Mouse (Mus musculus): ENCODE measurements around the gene Vwa5b1. TPM values are rescaled to one million over a fixed set of nuclear protein-coding genes. Genes with fewer than 3 reads are reported as not detected.

The Vwa5b1 gene
- polyA plus RNA-seq, 1 experiment from 2014 or later: 0.15 TPM

DNA sequence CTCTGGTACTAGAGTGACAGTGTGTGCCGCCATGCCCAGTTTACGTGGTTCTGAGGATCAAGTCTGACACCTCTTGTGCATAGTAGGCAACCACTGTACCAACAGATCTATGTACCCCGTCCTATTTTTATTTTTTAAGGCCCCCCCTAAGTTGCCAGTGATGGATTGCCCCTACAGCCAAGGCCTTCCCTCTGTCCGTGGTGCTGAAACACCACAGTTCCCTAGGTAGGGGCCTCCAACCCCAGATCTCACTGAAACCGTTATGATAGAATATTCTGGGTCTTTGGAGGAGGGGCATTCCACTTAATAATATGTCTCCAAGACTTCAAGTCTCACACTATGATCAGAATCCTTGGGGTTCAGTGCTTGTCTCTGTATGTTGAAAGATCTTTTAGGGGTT, 85.1 kb downstream of the Vwa5b1 start:
- Histone ChIP-seq H3K27me3 (peaks cover 52% of the 10 kb centered on the region), H3K4me1 (replicated peaks) (peaks cover 6% of the 10 kb centered on the region; the same call in 1 of the 2 replicates), H3K4me3 (replicated peaks) (no peak overlapping the region), H3K9me3 (no peaks in the 10 kb centered on the region), H3K9ac (replicated peaks) (no peak overlapping the region), H3K27ac (no peak overlapping the region), H3K36me3 (no peaks in the 10 kb centered on the region), H3K4me2 (no peak overlapping the region)
- no peak for ATAC-seq (ENCODE audit: insufficient number of reproducible peaks, insufficient read depth, low FRiP score, low TSS enrichment, low read depth)
- WGBS: 51% methylated on average over 5 of the region's 5 CpGs

DNA sequence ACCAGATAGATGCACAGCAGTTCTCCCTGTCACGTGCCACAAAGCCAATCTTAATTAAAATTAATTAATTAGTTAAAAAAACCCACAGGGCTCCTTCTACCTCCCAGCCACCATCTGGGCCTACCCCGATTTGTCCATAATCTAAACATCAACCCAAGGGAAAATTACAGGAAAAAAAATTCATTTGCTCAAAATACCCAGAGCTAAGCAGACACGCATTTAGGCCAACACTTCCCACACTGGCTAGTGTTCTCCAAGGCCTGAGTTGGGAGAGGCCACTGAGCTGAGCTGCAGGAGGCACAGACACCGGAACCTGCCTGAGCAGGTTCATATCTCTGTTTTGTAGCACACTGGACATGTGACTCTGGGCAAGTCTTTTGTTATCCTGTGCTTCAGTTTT, 86.7 kb downstream of the Vwa5b1 start:
- peaks cover 39% of the 10 kb centered on the region for H3K27me3 ChIP-seq

DNA sequence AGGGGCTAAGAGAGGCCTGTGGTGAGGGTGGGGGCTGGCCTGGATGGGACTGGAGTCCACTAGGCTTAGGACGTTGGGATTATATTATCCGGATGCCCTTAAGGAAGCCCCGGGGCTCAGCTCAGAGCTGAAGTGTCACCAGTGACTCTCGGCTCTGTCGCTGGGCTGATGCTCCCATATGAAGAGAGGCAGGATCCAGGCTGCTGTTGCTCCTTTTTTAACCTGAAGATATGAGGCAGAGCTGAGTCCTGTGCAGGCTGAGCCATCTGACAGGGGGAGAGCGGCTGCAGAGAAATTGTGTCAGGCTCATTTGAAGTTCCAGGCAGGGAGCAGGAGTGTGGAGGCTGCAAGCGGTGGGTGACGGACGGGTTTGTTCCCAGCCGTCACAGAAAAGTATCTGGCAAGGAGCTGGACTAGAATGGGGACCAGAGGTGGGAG, 87.5 kb downstream of the Vwa5b1 start:
- no peak overlapping the region for H3K4me3 ChIP-seq (replicated peaks)
- no peaks in the 10 kb centered on the region for H3K9me3 ChIP-seq
- no peak overlapping the region for H3K27ac ChIP-seq
- no peaks in the 10 kb centered on the region for H3K36me3 ChIP-seq
- H3K27me3 ChIP-seq: peaks cover 31% of the 10 kb centered on the region
- H3K4me1 ChIP-seq (replicated peaks): no peaks in the 10 kb centered on the region
- no peak for ATAC-seq (ENCODE audit: insufficient number of reproducible peaks, insufficient read depth, low FRiP score, low TSS enrichment, low read depth)
- H3K4me2 ChIP-seq: no peak overlapping the region
- H3K9ac ChIP-seq (replicated peaks): no peak overlapping the region
- WGBS: 15% methylated on average over 10 of the region's 10 CpGs

More for the DNA sequence above, 86.7 kb downstream of the Vwa5b1 start:
- no peak for ATAC-seq (ENCODE audit: insufficient number of reproducible peaks, insufficient read depth, low FRiP score, low TSS enrichment, low read depth)
- H3K9me3 ChIP-seq: no peaks in the 10 kb centered on the region
- no peak overlapping the region for H3K27ac ChIP-seq
- H3K4me2 ChIP-seq: no peak overlapping the region
- H3K4me3 ChIP-seq (replicated peaks): no peak overlapping the region
- H3K9ac ChIP-seq (replicated peaks): no peak overlapping the region
- WGBS: 75% methylated on average over 4 of the region's 4 CpGs
- no peaks in the 10 kb centered on the region for H3K4me1 ChIP-seq (replicated peaks)
- no peaks in the 10 kb centered on the region for H3K36me3 ChIP-seq

DNA sequence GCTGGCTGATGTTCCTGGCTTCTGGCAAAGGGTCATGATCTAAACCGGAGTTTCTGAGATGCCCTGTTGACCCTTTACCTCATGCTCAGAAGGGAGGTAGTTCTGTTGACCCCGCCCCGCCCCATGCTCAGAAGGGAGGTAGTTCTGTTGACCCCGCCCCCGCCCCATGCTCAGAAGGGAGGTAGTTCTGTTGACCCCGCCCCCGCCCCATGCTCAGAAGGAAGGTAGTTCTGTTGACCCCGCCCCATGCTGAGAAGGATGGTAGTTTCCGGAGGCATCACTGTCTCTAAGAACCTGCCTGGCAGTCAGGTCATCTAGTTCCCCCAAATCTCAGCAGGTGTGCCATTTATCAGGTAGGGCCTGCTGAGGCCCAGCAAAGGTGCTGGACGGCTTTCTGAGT, 88.1 kb downstream of the Vwa5b1 start:
- H3K27ac ChIP-seq: no peak overlapping the region
- 15% methylated on average over 10 of the region's 10 CpGs for WGBS
- no peak for ATAC-seq (ENCODE audit: insufficient number of reproducible peaks, insufficient read depth, low FRiP score, low TSS enrichment, low read depth)
- H3K27me3 ChIP-seq: peaks cover 27% of the 10 kb centered on the region
- H3K9me3 ChIP-seq: no peaks in the 10 kb centered on the region
- no peak overlapping the region for H3K4me3 ChIP-seq (replicated peaks)
- H3K4me1 ChIP-seq (replicated peaks): no peaks in the 10 kb centered on the region
- no peak overlapping the region for H3K9ac ChIP-seq (replicated peaks)
- H3K4me2 ChIP-seq: no peak overlapping the region
- no peaks in the 10 kb centered on the region for H3K36me3 ChIP-seq

DNA sequence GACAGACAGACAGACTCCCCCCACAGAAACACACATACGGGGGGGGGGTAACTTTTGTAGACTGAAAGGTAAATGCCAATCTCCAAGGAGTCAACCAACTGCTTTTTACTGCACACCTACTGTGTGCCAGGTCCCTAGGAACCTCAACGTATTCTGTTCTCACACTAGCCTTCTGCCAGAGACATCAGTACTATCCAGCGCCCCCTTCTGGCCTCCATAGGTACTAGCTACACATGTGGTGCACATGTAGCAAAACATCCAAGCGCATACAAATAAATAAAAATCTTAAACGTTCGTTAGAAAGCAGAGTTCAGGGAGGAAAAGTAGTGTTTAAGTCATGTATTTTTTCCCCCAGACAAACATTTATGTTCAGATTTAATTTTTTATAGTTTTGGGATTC, 88.6 kb downstream of the Vwa5b1 start:
- no peak overlapping the region for H3K4me2 ChIP-seq
- H3K27me3 ChIP-seq: peaks cover 27% of the 10 kb centered on the region
- ATAC-seq (ENCODE audit: insufficient number of reproducible peaks, insufficient read depth, low FRiP score, low TSS enrichment, low read depth): no peak
- no peak overlapping the region for H3K9ac ChIP-seq (replicated peaks)
- no peak overlapping the region for H3K4me3 ChIP-seq (replicated peaks)
- H3K36me3 ChIP-seq: no peaks in the 10 kb centered on the region
- H3K4me1 ChIP-seq (replicated peaks): no peaks in the 10 kb centered on the region
- no peaks in the 10 kb centered on the region for H3K9me3 ChIP-seq
- 65% methylated on average over 6 of the region's 6 CpGs for whole genome bisulfite sequencing
- H3K27ac ChIP-seq: no peak overlapping the region

DNA sequence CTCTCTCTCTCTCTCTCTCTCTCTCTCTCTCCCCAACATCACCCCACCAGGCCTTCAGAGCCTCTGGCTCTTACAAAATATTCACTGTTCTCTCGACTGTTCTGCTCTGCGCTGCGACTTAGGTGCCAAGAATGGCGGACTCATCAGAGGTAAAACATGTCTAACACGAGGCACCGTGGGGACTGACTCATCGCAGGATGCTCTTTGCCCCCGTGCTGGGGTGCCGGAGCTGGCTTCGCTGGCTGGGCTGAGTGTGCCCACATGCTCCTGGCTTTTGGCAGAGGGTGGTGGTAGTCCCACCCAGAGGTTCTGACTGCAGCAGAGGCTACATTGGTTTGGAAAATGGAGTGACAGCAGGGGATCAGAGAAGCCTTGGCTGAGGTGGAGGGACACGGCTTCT, 89.4 kb downstream of the Vwa5b1 start:
- Histone ChIP-seq H3K9me3 (no peaks in the 10 kb centered on the region), H3K4me2 (no peak overlapping the region), H3K27me3 (peaks cover 27% of the 10 kb centered on the region), H3K4me3 (replicated peaks) (no peak overlapping the region), H3K9ac (replicated peaks) (no peak overlapping the region), H3K27ac (no peak overlapping the region), H3K4me1 (replicated peaks) (no peaks in the 10 kb centered on the region), H3K36me3 (no peaks in the 10 kb centered on the region)
- 77% methylated on average over 11 of the region's 11 CpGs for WGBS
- no peak for ATAC-seq (ENCODE audit: insufficient number of reproducible peaks, insufficient read depth, low FRiP score, low TSS enrichment, low read depth)

DNA sequence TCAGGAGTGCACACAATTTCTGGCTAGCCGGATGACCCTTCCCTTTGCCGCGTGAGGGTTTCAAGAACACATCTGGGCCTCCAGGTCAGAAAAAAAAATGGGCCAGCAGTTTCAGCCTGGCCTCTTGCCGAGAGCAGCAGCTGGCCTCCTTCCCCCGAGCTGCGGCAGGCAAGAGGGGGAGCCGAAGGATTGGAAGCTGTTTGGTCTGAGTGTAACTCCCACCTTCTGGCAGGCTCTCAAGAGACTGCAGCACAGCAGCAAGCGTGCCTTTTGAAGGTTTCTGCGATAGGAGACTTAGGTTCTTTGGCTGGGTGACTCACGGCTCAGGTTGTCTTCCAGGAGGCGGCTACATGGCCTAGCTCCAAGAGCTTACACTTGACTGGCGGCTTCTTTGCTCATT, 92.5 kb downstream of the Vwa5b1 start:
- no peak overlapping the region for H3K4me2 ChIP-seq
- no peak for ATAC-seq (ENCODE audit: insufficient number of reproducible peaks, insufficient read depth, low FRiP score, low TSS enrichment, low read depth)
- H3K36me3 ChIP-seq: no peaks in the 10 kb centered on the region
- no peaks in the 10 kb centered on the region for H3K9me3 ChIP-seq
- 49% methylated on average over 12 of the region's 12 CpGs for WGBS
- no peaks in the 10 kb centered on the region for H3K4me1 ChIP-seq (replicated peaks)
- no peak overlapping the region for H3K27ac ChIP-seq
- no peak overlapping the region for H3K4me3 ChIP-seq (replicated peaks)
- no peak overlapping the region for H3K9ac ChIP-seq (replicated peaks)
- peaks cover 22% of the 10 kb centered on the region for H3K27me3 ChIP-seq

DNA sequence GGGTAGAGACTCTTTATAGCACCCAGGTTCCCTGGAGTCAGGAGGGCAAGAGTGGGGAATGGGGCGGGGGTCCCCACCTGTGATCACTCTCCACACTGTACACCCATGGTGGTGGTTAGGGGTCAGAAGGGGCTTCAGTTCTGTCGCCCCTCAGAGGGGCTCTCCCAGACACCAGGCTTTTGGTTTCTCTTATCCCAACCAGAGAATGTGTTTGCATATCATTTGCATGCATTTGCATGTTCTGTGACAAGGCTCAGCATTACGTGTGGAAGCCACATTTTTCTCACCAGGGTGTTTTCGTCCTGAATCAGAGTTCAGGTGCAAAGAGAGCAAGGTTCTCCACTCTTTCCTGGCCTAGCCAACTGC, 97.6 kb downstream of the Vwa5b1 start:
- H3K27me3 ChIP-seq: 0 out of 2 replicates have a peak, but pooled peaks cover 2% of the 10 kb centered on the region
- H3K36me3 ChIP-seq: no peaks in the 10 kb centered on the region
- 52% methylated on average over 4 of the region's 4 CpGs for WGBS
- no peaks in the 10 kb centered on the region for H3K4me1 ChIP-seq (replicated peaks)
- H3K27ac ChIP-seq: no peak overlapping the region
- no peak for ATAC-seq (ENCODE audit: insufficient number of reproducible peaks, insufficient read depth, low FRiP score, low TSS enrichment, low read depth)
- H3K9ac ChIP-seq (replicated peaks): no peak overlapping the region
- H3K9me3 ChIP-seq: peaks cover 6% of the 10 kb centered on the region; the same call in 1 of the 2 replicates
- no peak overlapping the region for H3K4me3 ChIP-seq (replicated peaks)
- H3K4me2 ChIP-seq: no peak overlapping the region

DNA sequence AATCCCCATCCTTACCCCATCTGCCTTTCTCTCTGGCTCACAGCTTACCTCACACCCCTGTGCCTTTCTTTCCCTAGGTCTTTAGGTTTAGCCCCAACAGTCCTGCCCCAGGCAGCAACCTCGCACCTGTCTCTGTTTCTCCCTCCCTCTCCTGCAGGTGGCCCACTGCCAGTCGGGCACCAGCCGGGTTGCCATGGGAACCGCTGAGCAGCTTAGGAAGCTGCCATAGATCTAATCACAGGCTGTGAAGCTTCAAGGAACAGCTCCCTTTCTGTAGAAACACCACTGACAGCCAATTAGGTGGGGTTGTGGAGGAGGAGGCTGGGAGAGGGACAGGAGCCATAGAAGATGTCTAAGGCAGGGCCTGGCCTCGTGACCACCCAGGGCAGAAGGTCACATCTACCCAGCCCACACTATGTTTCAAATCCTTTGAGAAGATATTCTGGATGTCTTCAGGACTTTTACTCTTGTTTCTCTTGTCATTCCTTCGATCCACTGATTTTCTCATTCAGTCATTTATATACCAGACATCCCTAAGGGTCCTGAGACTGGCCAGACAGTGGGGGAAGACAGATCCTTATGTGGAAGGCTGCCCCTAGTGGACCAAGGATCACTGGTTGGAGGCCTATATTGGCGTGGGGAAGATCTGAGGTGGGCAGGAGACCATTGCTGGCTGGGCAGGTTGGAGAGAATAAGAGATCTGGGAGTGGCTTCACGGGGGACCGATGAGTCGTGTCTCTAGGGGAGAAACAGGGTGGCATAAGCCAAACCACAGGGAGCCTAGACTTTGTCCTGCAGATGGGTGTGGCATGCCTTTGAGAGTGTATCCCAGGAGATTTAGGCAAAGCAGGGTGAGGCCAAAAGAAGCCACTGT, 98.2 kb downstream of the Vwa5b1 start:
- WGBS: 32% methylated on average over 10 of the region's 10 CpGs
- no peaks in the 10 kb centered on the region for H3K36me3 ChIP-seq
- ATAC-seq (ENCODE audit: insufficient number of reproducible peaks, insufficient read depth, low FRiP score, low TSS enrichment, low read depth): no peak
- peaks cover 6% of the 10 kb centered on the region; the same call in 1 of the 2 replicates for H3K9me3 ChIP-seq
- 0 out of 2 replicates have a peak, but pooled peaks cover 2% of the 10 kb centered on the region for H3K27me3 ChIP-seq
- H3K4me2 ChIP-seq: no peak overlapping the region
- no peak overlapping the region for H3K4me3 ChIP-seq (replicated peaks)
- H3K9ac ChIP-seq (replicated peaks): no peak overlapping the region
- no peak overlapping the region for H3K27ac ChIP-seq
- H3K4me1 ChIP-seq (replicated peaks): no peaks in the 10 kb centered on the region

DNA sequence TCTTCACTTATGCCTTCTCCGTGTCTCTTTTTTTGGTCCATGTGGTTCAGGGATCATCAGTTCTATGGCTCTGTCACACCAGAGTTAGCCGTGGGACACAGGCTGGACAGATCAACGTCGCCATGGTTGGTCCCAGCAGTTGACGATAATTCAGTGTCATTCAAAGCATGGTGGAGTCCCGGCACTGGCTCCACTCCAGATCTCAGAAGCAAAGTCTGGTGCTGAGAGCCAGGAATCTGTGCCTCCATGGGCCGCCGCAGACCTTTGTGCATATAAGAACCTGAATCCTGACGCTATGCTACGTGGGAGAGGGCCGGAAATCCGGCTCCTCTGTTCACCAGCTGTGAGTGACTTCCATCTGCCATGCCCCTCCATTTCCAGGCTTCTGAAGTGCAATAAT, 100.1 kb downstream of the Vwa5b1 start:
- Histone ChIP-seq H3K9ac (replicated peaks) (no peak overlapping the region), H3K9me3 (peaks cover 6% of the 10 kb centered on the region; the same call in 1 of the 2 replicates), H3K27me3 (0 out of 2 replicates have a peak, but pooled peaks cover 2% of the 10 kb centered on the region), H3K36me3 (no peaks in the 10 kb centered on the region), H3K4me3 (replicated peaks) (no peak overlapping the region), H3K4me2 (no peak overlapping the region), H3K27ac (no peak overlapping the region), H3K4me1 (replicated peaks) (no peaks in the 10 kb centered on the region)
- no peak for ATAC-seq (ENCODE audit: insufficient number of reproducible peaks, insufficient read depth, low FRiP score, low TSS enrichment, low read depth)
- WGBS: 91% methylated on average over 12 of the region's 12 CpGs

DNA sequence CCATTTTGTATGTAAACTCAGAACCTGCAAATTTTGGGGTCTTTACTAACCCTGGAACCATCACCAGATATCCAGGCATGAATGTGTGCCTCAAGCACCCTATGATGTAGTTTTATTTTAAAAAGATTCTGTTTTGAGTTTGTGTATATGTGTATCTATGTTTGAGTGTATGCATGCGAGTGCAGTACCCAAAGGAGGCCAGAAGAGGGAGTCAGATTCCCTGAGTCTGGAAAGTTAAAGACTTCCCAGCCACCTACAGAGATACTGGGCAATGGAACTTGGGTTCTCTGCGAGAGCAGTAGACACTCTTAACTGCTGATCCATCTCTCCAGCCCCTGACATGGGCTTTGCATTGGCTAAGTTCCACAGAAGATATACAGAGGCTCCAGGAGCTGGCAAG, 101.8 kb downstream of the Vwa5b1 start:
- no peak for ATAC-seq (ENCODE audit: insufficient number of reproducible peaks, insufficient read depth, low FRiP score, low TSS enrichment, low read depth)
- Histone ChIP-seq H3K9me3 (peaks cover 6% of the 10 kb centered on the region; the same call in 1 of the 2 replicates), H3K4me2 (no peak overlapping the region), H3K9ac (replicated peaks) (no peak overlapping the region), H3K36me3 (no peaks in the 10 kb centered on the region), H3K27ac (no peak overlapping the region), H3K27me3 (0 out of 2 replicates have a peak, but pooled peaks cover 2% of the 10 kb centered on the region), H3K4me1 (replicated peaks) (no peaks in the 10 kb centered on the region), H3K4me3 (replicated peaks) (no peak overlapping the region)
- 91% methylated on average over 2 of the region's 2 CpGs for WGBS

Measured in limb, embryonic 12.5 days (tissue).